21 mouse cellular contexts compared by ENCODE assay signal in the genomic region with DNA sequence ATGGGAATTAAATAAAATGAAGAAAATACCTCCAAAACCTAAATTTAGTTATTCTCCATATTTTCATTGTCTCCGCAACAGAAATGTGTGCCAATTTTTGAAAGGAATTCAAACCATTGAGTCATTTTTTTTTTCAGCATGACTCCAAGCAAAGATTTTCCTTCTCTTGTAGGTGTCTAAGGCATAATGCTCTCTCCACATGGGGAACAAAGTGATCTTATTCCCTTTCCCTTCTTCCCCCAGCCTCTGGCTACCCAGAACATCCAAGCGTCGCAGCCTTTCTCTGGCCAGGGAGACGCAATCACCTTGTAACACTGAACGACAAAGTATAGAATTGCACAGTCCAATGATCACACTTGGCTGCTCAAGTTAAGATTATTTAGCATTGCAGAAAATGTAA.
DNase-seq lines count a peak whose midpoint lies in the region; ATAC-seq and TF ChIP-seq lines count a peak whose summit lies in the region.
"Had no signal": no experiment of that assay in that cellular context is flagged by ENCODE, and none has a peak within 500 bp of the region (broad histone marks: within the 10 kb centered on the region; RNA-seq: fewer than 3 reads in every experiment).

No protein-coding gene starts in this region.

- H3K4me1 ChIP-seq in forebrain, embryonic 10.5 days = peaks cover 35% of the 10 kb centered on the region
- H3K4me1 ChIP-seq in forebrain, embryonic 11.5 days (replicated peaks; ENCODE audit: control insufficient read depth, insufficient read depth, low read length) = peaks cover under 1% of the 10 kb centered on the region; the same call in 1 of the 2 replicates
- H3K4me1 ChIP-seq in midbrain, embryonic 14.5 days (ENCODE audit: control insufficient read depth, insufficient read depth, low read length) = peaks cover 27% of the 10 kb centered on the region
- H3K4me1 ChIP-seq in midbrain, postnatal 0 days (ENCODE audit: insufficient read depth, low read length) = peaks cover 7% of the 10 kb centered on the region; the same call in 1 of the 2 replicates

- no peaks in the 10 kb centered on the region for H3K27me3 ChIP-seq in forebrain, embryonic 10.5 days (ENCODE audit: poor library complexity, severe bottlenecking)
- H3K27me3 ChIP-seq in forebrain, embryonic 11.5 days (ENCODE audit: control insufficient read depth, insufficient read depth, low read length) = no peaks in the 10 kb centered on the region
- no peaks in the 10 kb centered on the region for H3K27me3 ChIP-seq in midbrain, embryonic 14.5 days (ENCODE audit: control insufficient read depth, insufficient read depth, low read length)
- H3K27me3 ChIP-seq in midbrain, postnatal 0 days (ENCODE audit: insufficient read depth, low read length) = no peaks in the 10 kb centered on the region
- H3K27me3 ChIP-seq: embryonic facial prominence, embryonic 12.5 days; embryonic facial prominence, embryonic 15.5 days; hindbrain, embryonic 12.5 days; hindbrain, embryonic 15.5 days had no signal

- no peak overlapping the region for H3K4me2 ChIP-seq in forebrain, embryonic 11.5 days (ENCODE audit: low read depth, low read length, severe bottlenecking)
- no peak overlapping the region for H3K4me2 ChIP-seq in midbrain, embryonic 14.5 days (ENCODE audit: low read length)
- H3K4me2 ChIP-seq in midbrain, postnatal 0 days (ENCODE audit: low read depth, low read length, poor library complexity, severe bottlenecking) = no peak overlapping the region
- H3K4me2 ChIP-seq: embryonic facial prominence, embryonic 12.5 days; embryonic facial prominence, embryonic 15.5 days; heart, embryonic 11.5 days; hindbrain, embryonic 12.5 days; hindbrain, embryonic 15.5 days had no signal

- 92% methylated on average over 5 of the region's 5 CpGs for WGBS in forebrain, embryonic 10.5 days
- 87% methylated on average over 5 of the region's 5 CpGs for WGBS in forebrain, embryonic 11.5 days
- WGBS in midbrain, embryonic 14.5 days = 66% methylated on average over 5 of the region's 5 CpGs
- WGBS in midbrain, postnatal 0 days = 75% methylated on average over 5 of the region's 5 CpGs

- H3K9ac ChIP-seq in forebrain, embryonic 11.5 days (ENCODE audit: low read length) = no peak overlapping the region
- no peak overlapping the region for H3K9ac ChIP-seq in midbrain, embryonic 14.5 days (replicated peaks; ENCODE audit: low read length)
- H3K9ac ChIP-seq in midbrain, postnatal 0 days (replicated peaks; ENCODE audit: low read length, poor library complexity, severe bottlenecking) = no peak overlapping the region
- H3K9ac ChIP-seq: embryonic facial prominence, embryonic 12.5 days; embryonic facial prominence, embryonic 15.5 days; forebrain, postnatal 0 days; hindbrain, embryonic 12.5 days; hindbrain, embryonic 15.5 days had no signal

- no peak for ATAC-seq in forebrain, embryonic 11.5 days (replicated peaks; ENCODE audit: low FRiP score)
- peak; percentile 61 for ATAC-seq in frontal cortex, adult (ENCODE audit: low TSS enrichment)
- ATAC-seq in midbrain, embryonic 14.5 days (ENCODE audit: low FRiP score, low TSS enrichment) = no peak
- ATAC-seq in midbrain, postnatal 0 days (ENCODE audit: low FRiP score) = no peak
- ATAC-seq: activated CD4-positive, CD25-positive, alpha-beta regulatory T cell, adult 4 months; forebrain, postnatal 0 days had no signal

- no peak overlapping the region for H3K4me3 ChIP-seq in forebrain, embryonic 10.5 days
- H3K4me3 ChIP-seq in forebrain, embryonic 11.5 days (ENCODE audit: low read depth, low read length) = no peak overlapping the region
- no peak overlapping the region for H3K4me3 ChIP-seq in midbrain, embryonic 14.5 days (replicated peaks; ENCODE audit: low read depth, low read length)
- no peak overlapping the region for H3K4me3 ChIP-seq in midbrain, postnatal 0 days (ENCODE audit: low read depth, low read length)
- H3K4me3 ChIP-seq: embryonic facial prominence, embryonic 12.5 days; embryonic facial prominence, embryonic 15.5 days; hindbrain, embryonic 12.5 days; hindbrain, embryonic 15.5 days had no signal

- intact Hi-C loops in gastrocnemius, postnatal 14 days (cut with DNase I; ENCODE audit: low total_unique reads) = no loop called here

- no peaks in the 10 kb centered on the region for H3K9me3 ChIP-seq in forebrain, embryonic 10.5 days
- H3K9me3 ChIP-seq in forebrain, embryonic 11.5 days (ENCODE audit: control insufficient read depth, low read length) = no peaks in the 10 kb centered on the region
- H3K9me3 ChIP-seq in midbrain, embryonic 14.5 days (ENCODE audit: control insufficient read depth, low read length) = no peaks in the 10 kb centered on the region
- no peaks in the 10 kb centered on the region for H3K9me3 ChIP-seq in midbrain, postnatal 0 days (ENCODE audit: low read length)
- H3K9me3 ChIP-seq: embryonic facial prominence, embryonic 12.5 days; embryonic facial prominence, embryonic 15.5 days; hindbrain, embryonic 12.5 days; hindbrain, embryonic 15.5 days had no signal

- H3K36me3 ChIP-seq in forebrain, embryonic 10.5 days (replicated peaks) = no peaks in the 10 kb centered on the region
- H3K36me3 ChIP-seq in forebrain, embryonic 11.5 days (ENCODE audit: control insufficient read depth, insufficient read depth, low read length) = no peaks in the 10 kb centered on the region
- H3K36me3 ChIP-seq in midbrain, embryonic 14.5 days (ENCODE audit: control insufficient read depth, insufficient read depth, low read length) = no peaks in the 10 kb centered on the region
- H3K36me3 ChIP-seq in midbrain, postnatal 0 days (ENCODE audit: insufficient read depth, low read length) = no peaks in the 10 kb centered on the region
- H3K36me3 ChIP-seq: embryonic facial prominence, embryonic 12.5 days; embryonic facial prominence, embryonic 15.5 days; hindbrain, embryonic 12.5 days; hindbrain, embryonic 15.5 days had no signal

- TF ChIP-seq CTCF in midbrain, postnatal 0 days (IDR thresholded peaks at IDR 0.05) = no peak

- no peak for DNase-seq in forebrain, embryonic 10.5 days (ENCODE audit: extremely low spot score, low spot score)
- no peak for DNase-seq in forebrain, embryonic 11.5 days (ENCODE audit: low spot score)
- no peak for DNase-seq in frontal cortex, postnatal 25 days (ENCODE audit: low spot score in 2 of 2)
- DNase-seq in midbrain, embryonic 14.5 days = peak; percentile 11
- DNase-seq in midbrain, postnatal 0 days (ENCODE audit: low spot score) = no peak
- DNase-seq in brain, adult 2 months (ENCODE audit: low read depth, low spot score) = peak; percentile 50
- no peak for DNase-seq in gastrocnemius, postnatal 14 days
- DNase-seq: adrenal gland, adult 8-10 months; adrenal gland, postnatal 25 days; cerebellum, adult 18-20 months; cerebellum, adult 9-10 months; gastrocnemius, postnatal 10 days; heart, adult 11 months had no signal

- 0 out of 2 replicates have a peak overlapping the region, but pooled peaks have one; percentile 37 for H3K27ac ChIP-seq in forebrain, embryonic 10.5 days
- H3K27ac ChIP-seq in forebrain, embryonic 11.5 days (ENCODE audit: low read depth, low read length) = no peak overlapping the region
- H3K27ac ChIP-seq in midbrain, embryonic 14.5 days (replicated peaks; ENCODE audit: low read depth, low read length) = 0 out of 2 replicates have a peak overlapping the region, but pooled peaks have one; percentile 52
- no peak overlapping the region for H3K27ac ChIP-seq in midbrain, postnatal 0 days (ENCODE audit: low read depth, low read length)
- H3K27ac ChIP-seq: embryonic facial prominence, embryonic 12.5 days; embryonic facial prominence, embryonic 15.5 days; hindbrain, embryonic 12.5 days; hindbrain, embryonic 15.5 days had no signal

Comparison
In these comparisons a context has a peak if more than half of its experiments do, and no peak if none do; other contexts are left out.
1. DNase-seq: peak in midbrain, embryonic 14.5 days (single experiment) and brain, adult 2 months (single experiment); none in forebrain, embryonic 10.5 days (single experiment), forebrain, embryonic 11.5 days (single experiment), frontal cortex, postnatal 25 days (0 of 2), midbrain, postnatal 0 days (single experiment) and gastrocnemius, postnatal 14 days (single experiment).
2. H3K27ac ChIP-seq: peak in forebrain, embryonic 10.5 days (single experiment) and midbrain, embryonic 14.5 days (single experiment); none in forebrain, embryonic 11.5 days (single experiment) and midbrain, postnatal 0 days (single experiment).